Mouse (Mus musculus) left cerebral cortex, adult 18-20 months (tissue): Measurements from ENCODE around the gene Gm17359. TPM values are rescaled to one million over a fixed set of nuclear protein-coding genes. Genes with fewer than 3 reads are reported as not detected.

Experiments used
- DNase-seq, 2 experiments: peaks; one replicate each; pipeline ENCODE4 v3.0.0; 2021 to 2022; ENCODE audit warnings: low spot score in 2 of 2, mixed read lengths in 1 of 2
- total RNA-seq, 2 experiments: library from RNA; stranded (reverse); gene quantifications; 2 replicates each; pipeline ENCODE4 v1.2.3; 2021

Gene Gm17359
- total RNA-seq, 2 experiments from 2014 or later = not detected

- DNase-seq = no peak
Measured at GRCm38 (mm10) chr3:79342961-79343735, 6.7 kb downstream of the Gm17359 start.

DNA sequence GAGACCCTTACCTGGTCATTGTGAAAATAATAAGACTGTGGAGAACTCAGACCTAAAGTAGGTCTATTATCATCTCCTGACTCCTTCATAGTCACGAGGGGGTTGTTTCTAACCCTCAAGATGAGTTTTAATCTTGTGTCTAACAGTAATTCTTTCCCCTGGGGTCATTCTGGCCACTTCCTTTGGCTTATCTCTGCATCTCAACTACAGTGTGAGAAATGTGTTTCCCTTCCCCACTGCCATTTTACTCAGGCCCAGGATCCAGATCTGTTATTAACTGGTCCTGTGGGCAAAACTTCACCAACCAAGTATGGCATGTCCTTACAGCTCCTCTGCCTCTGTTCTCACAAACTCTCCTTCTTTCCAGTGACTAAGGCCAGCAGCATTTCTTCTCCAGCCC is 12.8 kb downstream of the Gm17359 start:
- no peak for DNase-seq

DNA sequence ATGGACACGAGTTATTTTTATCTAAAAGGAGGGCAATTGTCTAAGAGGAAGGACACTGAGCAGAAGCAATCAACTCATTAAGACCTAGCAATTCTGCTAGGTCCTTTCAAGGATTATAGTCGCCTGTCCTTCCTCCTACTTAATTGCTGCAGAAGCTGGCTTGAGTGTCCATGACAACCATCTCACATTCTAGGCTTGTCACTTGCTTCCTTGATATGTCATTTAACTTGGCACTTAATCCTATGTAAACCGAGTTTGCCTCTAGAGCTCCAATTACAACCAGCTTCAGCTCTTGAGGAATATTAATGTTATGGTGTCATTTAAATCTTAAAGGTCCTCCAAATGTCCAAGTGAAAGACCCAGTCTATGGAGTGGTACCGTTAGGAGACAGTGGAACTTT is 22.3 kb downstream of the Gm17359 start:
- DNase-seq = no peak

- no peak for DNase-seq
Measured at GRCm38 (mm10) chr3:79360317-79361101, 24.0 kb downstream of the Gm17359 start.

- peak in 1 of 2 experiments; percentile 7 for DNase-seq
Measured at GRCm38 (mm10) chr3:79366098-79366497, 29.6 kb downstream of the Gm17359 start.

- no peak for DNase-seq
Measured at GRCm38 (mm10) chr3:79368306-79368705, 31.8 kb downstream of the Gm17359 start.

DNA sequence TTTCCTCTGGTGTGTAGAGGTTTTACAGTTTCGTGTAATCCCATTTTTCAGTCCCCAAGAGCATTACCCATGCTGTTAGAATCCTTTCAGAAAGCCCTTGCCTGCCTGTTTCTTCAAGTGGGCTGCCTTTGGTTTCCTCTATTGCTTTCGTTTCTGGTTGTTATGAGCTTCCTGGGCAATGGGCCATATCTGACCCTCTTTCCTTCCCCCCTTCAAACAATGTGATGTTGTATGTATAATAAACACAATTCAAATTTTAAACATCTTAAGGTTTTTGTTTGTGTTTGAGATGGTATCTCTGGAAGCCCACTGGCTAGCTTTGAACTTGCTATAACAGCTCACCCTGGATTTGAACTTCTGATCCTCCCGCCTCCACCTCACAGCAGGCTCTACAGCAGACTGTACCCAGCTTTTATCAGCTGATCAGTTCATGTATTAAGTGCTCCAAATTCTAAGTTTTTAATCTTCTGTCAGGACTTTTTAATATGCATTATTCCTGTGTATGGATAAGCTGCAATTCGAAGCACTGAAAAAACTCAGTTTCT is 34.0 kb downstream of the Gm17359 start:
- no peak for DNase-seq

DNA sequence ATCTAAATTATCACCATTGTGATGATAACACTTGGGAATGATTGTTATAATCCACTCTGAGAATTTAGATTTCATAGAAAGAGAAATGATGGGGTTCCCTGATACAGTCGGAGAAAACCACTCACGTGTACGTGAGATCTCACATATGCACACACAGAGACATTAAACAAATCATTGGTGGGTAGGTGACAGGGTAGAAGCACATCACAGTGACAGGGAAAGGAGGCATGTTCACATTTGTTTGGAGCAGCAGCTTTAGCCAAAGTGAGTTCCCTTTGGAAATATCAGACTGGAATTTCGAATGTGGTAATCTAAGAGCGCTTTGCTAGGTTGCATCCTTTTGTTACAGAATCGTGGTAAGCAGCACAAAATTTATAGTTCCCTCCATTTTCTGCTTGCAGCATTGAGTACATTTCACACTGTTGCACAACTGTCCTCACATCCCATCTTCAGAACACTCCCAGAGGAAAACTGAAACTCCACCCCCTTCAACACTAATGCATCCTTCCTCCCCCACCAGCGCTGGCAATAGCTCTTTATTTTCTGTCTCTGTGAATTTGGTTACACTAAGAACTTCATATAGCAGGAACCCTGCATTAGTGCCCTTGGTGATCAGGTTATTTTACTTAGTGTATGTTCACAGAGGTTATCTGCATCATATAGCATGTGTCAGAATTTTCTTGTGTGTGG is 35.2 kb downstream of the Gm17359 start:
- DNase-seq = no peak

DNA sequence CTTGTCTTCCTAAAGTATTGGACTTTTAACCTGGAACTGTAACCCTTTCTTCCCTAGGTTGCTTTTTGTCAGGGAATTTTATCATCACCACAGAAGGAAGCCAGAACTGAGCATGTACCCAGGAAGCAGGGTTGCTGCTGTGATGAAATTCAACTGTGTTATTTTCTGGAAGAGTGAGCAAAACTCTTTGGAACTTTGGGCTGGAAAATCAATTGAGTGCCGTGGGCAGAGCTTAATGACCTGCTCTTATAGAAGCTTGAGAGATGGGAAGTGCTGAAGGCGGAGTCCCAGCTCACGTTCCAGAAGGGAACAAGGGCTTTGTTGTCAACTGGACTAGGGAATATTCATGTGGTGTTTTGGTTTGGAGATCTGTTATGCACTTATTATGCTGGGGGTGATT is 37.5 kb downstream of the Gm17359 start:
- DNase-seq = no peak

DNA sequence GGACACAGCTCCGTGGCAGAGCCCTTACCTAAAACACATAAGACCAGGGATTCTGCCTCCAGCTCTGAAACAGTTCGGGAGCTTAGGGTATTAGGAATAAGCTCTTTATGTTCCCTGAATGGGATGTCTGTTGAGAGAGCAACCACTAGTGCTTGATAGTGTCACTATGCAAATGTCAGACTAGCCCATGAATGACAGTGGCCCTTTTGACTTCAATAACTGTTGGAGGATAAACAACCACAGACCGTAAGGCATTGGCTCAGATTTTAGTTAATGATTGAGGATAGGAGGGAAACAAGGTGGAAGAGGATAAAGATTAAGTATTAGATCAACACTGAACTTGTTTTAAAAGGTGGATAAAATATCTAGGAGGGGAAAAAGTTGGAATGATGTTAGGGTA is 41.6 kb downstream of the Gm17359 start:
- no peak for DNase-seq

GRCm38 (mm10) chr3:79379255-79379836 is 42.9 kb downstream of the Gm17359 start:
- DNase-seq = no peak

DNA sequence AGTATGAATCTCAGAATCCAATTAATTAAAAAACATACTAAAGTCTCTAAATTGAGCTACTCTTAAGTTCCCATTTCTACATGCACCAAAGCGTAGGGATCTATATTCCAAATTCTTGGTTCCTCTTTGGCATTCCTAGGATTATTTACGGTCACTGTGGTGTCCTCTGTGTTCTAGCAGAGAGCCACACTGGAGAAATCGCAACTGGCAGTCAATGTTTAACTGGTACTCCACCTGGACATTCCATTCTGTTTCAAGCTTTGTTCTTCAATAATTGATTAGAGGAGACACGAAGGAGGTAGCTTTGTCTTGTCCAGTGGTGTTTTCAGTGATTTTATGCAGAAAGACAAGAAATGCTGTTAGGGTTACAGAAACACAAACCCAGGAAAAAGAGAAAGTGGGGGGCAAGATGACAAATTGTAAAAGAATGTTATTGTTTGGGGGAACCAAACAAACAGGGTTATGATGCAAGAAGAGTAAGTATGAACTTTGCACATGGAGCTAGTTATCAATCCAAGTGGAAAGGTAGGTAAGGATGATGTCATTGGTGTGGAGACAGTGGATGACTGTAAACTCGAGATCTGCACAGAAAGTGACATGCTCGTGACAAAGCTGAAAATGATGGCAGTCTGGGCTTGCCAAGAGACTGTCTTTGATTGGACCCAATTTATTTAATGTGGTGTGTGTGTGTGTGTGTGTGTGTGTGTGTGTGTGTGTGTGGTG is 43.6 kb downstream of the Gm17359 start:
- no peak for DNase-seq

DNA sequence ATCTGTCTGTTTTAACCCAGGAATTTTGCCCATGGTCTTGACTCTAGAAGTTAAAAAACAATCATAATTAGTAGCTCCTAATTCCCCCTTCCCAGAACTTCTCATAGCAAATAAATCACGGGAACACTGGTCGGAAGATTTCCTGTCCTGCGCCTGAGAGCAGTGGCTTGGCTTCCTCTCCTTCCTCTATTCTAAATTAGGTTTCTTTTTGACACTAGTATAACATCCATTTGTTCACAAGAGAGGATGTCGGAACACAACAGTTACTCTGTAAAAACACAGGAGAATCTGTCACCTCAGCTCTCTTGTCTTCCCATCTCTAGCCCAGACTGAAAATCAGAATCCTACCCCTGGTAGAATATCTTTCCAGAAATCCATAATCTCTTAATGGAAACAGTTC is 44.9 kb downstream of the Gm17359 start:
- no peak for DNase-seq

GRCm38 (mm10) chr3:79385434-79386029 is 49.1 kb downstream of the Gm17359 start:
- DNase-seq = no peak

DNA sequence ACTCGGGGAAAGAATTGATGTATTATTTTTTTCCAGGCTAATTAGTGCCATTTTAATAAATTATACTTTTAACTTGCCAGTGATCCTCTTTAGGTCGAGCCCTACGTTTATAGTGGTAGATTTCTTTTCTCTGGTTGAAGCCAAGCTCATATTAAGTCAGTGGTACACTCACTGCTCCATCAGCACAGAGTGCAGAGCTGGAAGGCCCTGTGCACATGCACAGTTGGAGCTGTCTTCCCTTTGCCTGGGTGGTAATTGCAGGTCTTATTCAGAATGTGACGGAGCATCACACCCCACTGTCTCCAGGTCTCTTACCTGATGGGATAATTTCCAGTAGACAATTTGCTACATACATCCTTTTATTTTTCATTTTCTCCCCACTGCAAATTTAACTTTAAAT is 52.6 kb downstream of the Gm17359 start:
- no peak for DNase-seq

GRCm38 (mm10) chr3:79400552-79400951 is 64.1 kb downstream of the Gm17359 start:
- DNase-seq = no peak

DNA sequence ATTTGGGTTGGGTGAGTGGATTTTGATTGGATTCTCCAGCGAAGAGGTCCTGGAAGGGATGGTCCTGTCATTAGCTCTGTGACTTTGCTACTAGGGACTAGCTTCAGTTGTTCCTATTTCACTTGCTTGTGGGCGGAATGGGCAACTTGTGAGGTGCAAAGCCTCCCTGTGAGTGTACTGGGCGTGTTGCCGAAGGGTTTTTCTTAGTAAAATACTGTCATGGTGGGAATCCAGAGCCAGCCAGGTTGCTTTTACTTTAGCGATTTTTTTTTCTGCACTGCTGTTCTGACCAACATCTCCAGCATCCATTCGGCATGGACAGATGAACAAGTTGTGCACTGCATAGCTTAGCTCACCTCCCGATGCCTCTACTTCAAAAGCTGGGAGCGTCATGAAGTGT is 65.6 kb downstream of the Gm17359 start:
- DNase-seq = peak; percentile 66 to 73

DNA sequence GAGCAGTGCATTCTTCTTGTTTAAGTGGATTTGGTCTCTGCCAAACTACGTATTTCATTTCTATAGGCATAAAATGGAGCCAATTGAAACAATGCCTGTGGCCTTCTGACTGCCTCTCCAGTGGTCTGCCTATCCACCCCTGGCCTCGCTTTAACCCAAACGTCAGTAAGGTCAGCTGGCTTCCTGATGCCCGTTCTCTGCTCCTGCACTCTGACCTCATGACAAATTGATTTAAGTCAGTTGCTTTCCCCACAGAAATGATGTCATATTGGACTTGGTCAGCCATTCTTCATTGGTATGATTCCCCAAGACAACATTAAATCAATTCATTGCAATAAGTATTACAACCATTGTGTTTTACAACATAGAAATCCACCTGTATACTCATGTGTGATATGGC is 72.1 kb downstream of the Gm17359 start:
- DNase-seq = no peak

DNA sequence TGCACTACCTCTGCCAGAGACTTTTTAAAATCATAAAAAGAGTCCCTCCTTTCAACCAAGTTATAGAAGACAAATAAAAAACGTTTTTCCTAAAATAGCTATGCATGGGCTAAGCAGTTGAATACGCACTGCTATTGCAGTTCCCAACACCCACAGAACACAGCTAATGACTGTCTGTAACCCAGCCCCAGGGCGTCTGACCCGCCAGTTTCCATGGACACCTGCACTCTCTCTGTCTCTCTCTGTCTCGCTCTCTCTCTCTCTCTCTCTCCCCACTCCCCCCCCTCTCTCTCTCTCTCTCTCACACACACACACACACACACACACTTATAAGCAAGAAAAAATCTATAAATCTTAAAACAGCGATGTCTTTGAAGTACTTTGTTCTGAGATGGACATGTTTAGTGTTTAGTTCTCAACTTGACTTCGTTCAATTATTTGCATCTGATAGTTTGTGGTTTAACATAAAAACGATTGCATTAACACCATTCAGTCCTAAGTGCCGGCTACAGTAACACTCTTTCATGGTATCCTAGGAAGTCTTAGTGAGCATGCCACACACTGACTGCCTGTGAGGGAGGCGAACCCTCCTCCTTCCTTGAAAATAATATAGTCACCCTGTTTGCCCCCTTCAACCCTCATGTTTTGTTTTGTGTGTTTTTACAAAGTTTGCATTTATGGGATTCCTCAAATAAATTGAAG is 73.6 kb downstream of the Gm17359 start:
- no peak for DNase-seq

DNA sequence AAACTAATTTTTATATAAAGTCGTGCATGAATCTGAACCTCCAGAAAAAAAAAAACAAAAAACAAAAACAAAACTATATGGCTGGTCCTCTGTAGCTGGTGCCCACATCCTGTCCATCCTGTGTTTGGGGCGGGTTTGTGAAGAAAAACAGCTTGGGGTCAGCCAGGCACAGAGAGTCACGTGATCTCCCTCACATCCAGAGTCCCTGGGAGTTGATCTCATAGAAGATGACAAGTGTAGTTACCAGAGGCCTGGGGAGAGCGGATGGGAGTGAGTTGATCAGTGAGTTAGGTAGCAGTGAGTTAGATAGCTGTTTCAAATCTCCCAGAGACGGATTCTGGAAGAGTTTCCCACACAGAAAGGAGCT is 74.2 kb downstream of the Gm17359 start:
- no peak for DNase-seq
